Mouse (Mus musculus) cortical plate, adult 2 months (tissue): Measurements from ENCODE around the gene Parm1.

ENCODE experiments used
- CTCF ChIP-seq: fragments of 200-500 bp; IDR thresholded peaks from 2 replicates; pipeline ENCODE4 v1.5.1; 2011; ENCODE audit warnings: mild to moderate bottlenecking, control low read depth, low read length; ENCODE audit not compliant: insufficient read depth; ENCODE audit errors: extremely low read depth
- POLR2A ChIP-seq: fragments of 200-500 bp; IDR thresholded peaks from 2 replicates; pipeline ENCODE4 v1.6.1; 2011; ENCODE audit warnings: mild to moderate bottlenecking, low read length, control low read depth; ENCODE audit not compliant: insufficient read depth; ENCODE audit errors: extremely low read depth

GRCm38 (mm10) chr5:91603347-91603746, 85.9 kb downstream of the Parm1 start:
- TF ChIP-seq POLR2A (no peak), CTCF (no peak)
